Mouse (Mus musculus): ENCODE results near the gene Sae1. TPM values are rescaled to one million over a fixed set of nuclear protein-coding genes. Genes with fewer than 3 reads are reported as not detected.
A peak's percentile ranks its signal among the peaks of the same experiment; 100 is the strongest.

The Sae1 gene
- polyA plus RNA-seq, 1 experiment from 2014 or later: 272 TPM

DNA sequence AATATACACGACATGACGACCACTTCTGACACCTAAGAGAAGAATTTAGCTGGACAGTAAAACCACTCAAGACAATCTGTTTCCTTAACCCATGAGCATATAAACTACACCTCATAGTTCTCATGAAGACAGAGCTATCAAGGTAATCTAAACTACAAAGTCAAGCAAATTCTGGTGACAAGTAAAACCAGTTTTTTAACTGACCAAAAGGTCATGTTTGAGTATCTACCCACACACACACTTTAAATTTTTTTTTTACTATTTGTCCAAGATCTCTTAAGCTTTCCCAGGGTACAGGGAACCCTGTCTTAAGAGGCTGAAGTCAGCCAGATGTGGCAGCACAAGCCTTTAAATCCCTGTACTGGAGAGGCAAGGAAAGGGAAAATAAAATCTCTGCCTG lies 18.8 kb downstream of the Sae1 start:
- Histone ChIP-seq H3K4me1 (ENCODE audit: control insufficient read depth, insufficient read depth, low read depth, low read length) (0 out of 2 replicates have a peak, but pooled peaks cover 2% of the 10 kb centered on the region), H3K36me3 (ENCODE audit: control insufficient read depth, insufficient read depth, low read length) (peaks cover 19% of the 10 kb centered on the region), H3K27me3 (replicated peaks; ENCODE audit: control insufficient read depth, insufficient read depth, low read length) (no peaks in the 10 kb centered on the region), H3K27ac (ENCODE audit: low read depth, low read length) (no peak overlapping the region), H3K9ac (ENCODE audit: low read depth, low read length) (no peak overlapping the region), H3K4me3 (ENCODE audit: low read length) (no peak overlapping the region), H3K4me2 (ENCODE audit: low read length) (no peak overlapping the region), H3K9me3 (ENCODE audit: control insufficient read depth, low read length) (no peaks in the 10 kb centered on the region)
- 95% methylated on average over 2 of the region's 2 CpGs for WGBS
- ATAC-seq: no peak

DNA sequence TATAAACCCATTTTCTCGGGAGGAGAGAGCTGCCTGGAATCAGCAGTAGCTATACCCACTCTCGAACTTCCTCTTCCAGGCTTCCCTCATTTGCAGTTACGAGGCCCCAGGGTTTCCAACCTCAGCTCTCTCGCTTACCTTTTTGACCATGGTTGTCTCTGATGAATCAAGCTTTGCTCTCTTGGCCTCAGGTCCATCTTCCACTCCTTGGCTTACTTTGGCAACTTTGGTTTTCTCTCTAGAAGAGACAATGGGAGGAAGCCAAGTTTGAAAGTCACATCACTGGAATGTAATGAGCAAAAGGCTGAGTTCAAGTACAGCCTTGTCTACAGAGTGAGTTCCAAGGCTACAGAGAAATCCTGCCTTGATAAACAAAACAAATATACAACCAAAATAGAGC lies 20.9 kb downstream of the Sae1 start:
- Histone ChIP-seq H3K36me3 (ENCODE audit: control insufficient read depth, insufficient read depth, low read length) (peaks cover 19% of the 10 kb centered on the region), H3K27me3 (replicated peaks; ENCODE audit: control insufficient read depth, insufficient read depth, low read length) (no peaks in the 10 kb centered on the region), H3K27ac (ENCODE audit: low read depth, low read length) (no peak overlapping the region), H3K9me3 (ENCODE audit: control insufficient read depth, low read length) (no peaks in the 10 kb centered on the region), H3K9ac (ENCODE audit: low read depth, low read length) (no peak overlapping the region), H3K4me1 (ENCODE audit: control insufficient read depth, insufficient read depth, low read depth, low read length) (0 out of 2 replicates have a peak, but pooled peaks cover 2% of the 10 kb centered on the region), H3K4me2 (ENCODE audit: low read length) (no peak overlapping the region), H3K4me3 (ENCODE audit: low read length) (no peak overlapping the region)
- no peak for ATAC-seq
- 70% methylated on average over 4 of the region's 4 CpGs for WGBS

DNA sequence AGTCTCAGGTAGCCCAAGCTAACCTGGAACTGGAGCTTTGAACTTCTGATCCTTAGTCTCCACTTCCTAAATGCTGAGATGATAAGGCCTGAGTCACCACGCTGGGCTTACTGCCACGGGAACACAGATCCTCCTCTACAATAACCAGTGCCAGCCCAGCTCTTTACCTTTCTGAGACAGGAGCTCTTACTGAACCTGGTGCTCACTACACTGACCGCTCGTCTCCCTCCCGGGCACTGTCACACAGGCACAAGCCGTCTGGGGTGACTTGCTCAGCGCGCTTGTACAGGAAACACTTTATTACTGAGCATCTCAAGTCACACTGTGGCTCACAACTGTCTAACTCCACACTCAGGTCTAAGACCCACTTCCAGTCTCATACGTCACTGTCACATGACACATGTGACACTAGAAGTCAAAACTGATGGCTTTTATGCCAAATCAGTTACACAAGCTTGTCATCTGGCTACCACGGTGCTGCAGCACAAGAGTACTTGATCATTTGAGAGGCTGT lies 21.4 kb downstream of the Sae1 start:
- H3K9me3 ChIP-seq (ENCODE audit: control insufficient read depth, low read length): no peaks in the 10 kb centered on the region
- no peak for ATAC-seq
- no peak overlapping the region for H3K9ac ChIP-seq (ENCODE audit: low read depth, low read length)
- no peaks in the 10 kb centered on the region for H3K27me3 ChIP-seq (replicated peaks; ENCODE audit: control insufficient read depth, insufficient read depth, low read length)
- H3K36me3 ChIP-seq (ENCODE audit: control insufficient read depth, insufficient read depth, low read length): peaks cover 19% of the 10 kb centered on the region
- 51% methylated on average over 10 of the region's 10 CpGs for WGBS
- H3K4me2 ChIP-seq (ENCODE audit: low read length): no peak overlapping the region
- H3K4me3 ChIP-seq (ENCODE audit: low read length): no peak overlapping the region
- H3K4me1 ChIP-seq (ENCODE audit: control insufficient read depth, insufficient read depth, low read depth, low read length): 0 out of 2 replicates have a peak, but pooled peaks cover 2% of the 10 kb centered on the region
- no peak overlapping the region for H3K27ac ChIP-seq (ENCODE audit: low read depth, low read length)

DNA sequence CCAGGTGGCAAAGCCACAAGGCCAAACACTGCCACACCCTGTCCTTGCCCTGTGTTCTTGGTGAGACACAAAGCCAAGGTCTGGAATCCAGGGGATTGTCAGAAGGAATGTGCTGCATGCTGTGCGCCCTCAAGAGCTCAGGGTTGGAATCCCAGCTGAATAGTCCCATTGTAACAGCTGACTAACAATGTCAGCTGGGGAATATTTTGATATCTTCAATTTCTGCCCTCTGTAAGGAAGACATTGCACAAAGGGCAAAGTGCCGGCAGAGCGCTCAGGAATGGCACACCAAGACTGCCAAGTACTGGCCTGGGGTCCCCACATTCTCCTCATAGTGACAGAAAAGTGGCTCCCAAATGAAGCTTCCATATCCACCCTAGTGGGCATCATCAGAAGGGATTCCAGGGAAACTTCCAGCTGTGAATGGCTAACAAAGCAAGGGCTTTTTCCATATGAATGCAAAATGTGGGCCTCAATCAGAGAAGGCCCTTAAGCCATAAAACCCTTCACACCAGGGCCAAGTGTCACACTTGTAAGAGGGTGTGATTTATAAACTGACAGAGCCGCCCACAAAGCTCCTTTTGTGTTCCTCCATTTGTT lies 22.6 kb downstream of the Sae1 start:
- 0 out of 2 replicates have a peak overlapping the region, but pooled peaks have one; percentile 34 for H3K27ac ChIP-seq (ENCODE audit: low read depth, low read length)
- H3K4me2 ChIP-seq (ENCODE audit: low read length): no peak overlapping the region
- H3K9me3 ChIP-seq (ENCODE audit: control insufficient read depth, low read length): no peaks in the 10 kb centered on the region
- H3K4me3 ChIP-seq (ENCODE audit: low read length): no peak overlapping the region
- H3K27me3 ChIP-seq (replicated peaks; ENCODE audit: control insufficient read depth, insufficient read depth, low read length): no peaks in the 10 kb centered on the region
- peak; percentile 45; the same call in 1 of the 2 replicates for ATAC-seq
- WGBS: 17% methylated on average over 4 of the region's 4 CpGs
- no peak overlapping the region for H3K9ac ChIP-seq (ENCODE audit: low read depth, low read length)
- H3K4me1 ChIP-seq (ENCODE audit: control insufficient read depth, insufficient read depth, low read depth, low read length): 0 out of 2 replicates have a peak, but pooled peaks cover 2% of the 10 kb centered on the region
- peaks cover 16% of the 10 kb centered on the region for H3K36me3 ChIP-seq (ENCODE audit: control insufficient read depth, insufficient read depth, low read length)

DNA sequence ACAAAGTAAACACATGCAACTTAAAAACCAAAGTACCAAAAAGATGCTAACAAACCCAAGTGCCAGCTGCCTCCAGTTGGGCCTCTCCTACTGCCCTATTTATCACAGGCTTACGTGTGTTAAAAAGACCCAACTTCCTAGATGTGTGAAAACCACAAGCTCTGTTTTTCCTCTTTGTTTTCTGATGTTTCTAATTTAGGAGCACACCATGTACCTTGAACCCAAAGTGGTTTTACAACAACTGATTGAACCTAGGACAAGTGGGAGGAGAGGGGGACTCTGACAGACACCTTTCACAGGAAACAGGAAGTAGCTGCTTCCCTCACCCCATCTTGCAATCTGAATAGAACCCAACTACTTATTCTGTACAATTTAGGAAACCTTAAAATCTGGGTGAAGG lies 23.3 kb downstream of the Sae1 start:
- no peaks in the 10 kb centered on the region for H3K9me3 ChIP-seq (ENCODE audit: control insufficient read depth, low read length)
- H3K9ac ChIP-seq (ENCODE audit: low read depth, low read length): no peak overlapping the region
- no peak overlapping the region for H3K4me3 ChIP-seq (ENCODE audit: low read length)
- H3K27me3 ChIP-seq (replicated peaks; ENCODE audit: control insufficient read depth, insufficient read depth, low read length): no peaks in the 10 kb centered on the region
- WGBS: 81% methylated on average over 1 of the region's 1 CpGs
- H3K36me3 ChIP-seq (ENCODE audit: control insufficient read depth, insufficient read depth, low read length): peaks cover 16% of the 10 kb centered on the region
- no peak overlapping the region for H3K4me2 ChIP-seq (ENCODE audit: low read length)
- H3K4me1 ChIP-seq (ENCODE audit: control insufficient read depth, insufficient read depth, low read depth, low read length): 0 out of 2 replicates have a peak, but pooled peaks cover 2% of the 10 kb centered on the region
- ATAC-seq: no peak
- no peak overlapping the region for H3K27ac ChIP-seq (ENCODE audit: low read depth, low read length)

DNA sequence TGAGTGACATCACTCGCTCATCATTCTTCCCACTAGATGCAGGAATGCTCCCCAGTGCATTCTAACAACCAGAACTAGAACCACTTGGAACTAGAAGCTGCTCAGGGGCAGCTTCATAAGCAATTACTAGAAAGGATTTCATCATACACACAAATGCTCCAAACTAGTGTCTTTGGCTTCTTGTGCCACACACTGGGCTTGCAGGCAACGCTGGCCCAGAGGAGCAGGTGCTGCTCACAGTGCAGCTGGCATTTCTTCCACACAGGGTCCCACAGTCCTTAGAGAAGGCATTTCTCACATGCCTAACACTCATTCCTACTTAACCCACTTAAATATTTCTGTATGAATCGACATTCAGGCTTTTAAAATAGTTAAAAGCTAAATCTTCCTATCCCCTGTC lies 30.0 kb downstream of the Sae1 start:
- H3K4me1 ChIP-seq (ENCODE audit: control insufficient read depth, insufficient read depth, low read depth, low read length): no peaks in the 10 kb centered on the region
- H3K27ac ChIP-seq (ENCODE audit: low read depth, low read length): no peak overlapping the region
- no peak overlapping the region for H3K4me3 ChIP-seq (ENCODE audit: low read length)
- no peak for ATAC-seq
- H3K36me3 ChIP-seq (ENCODE audit: control insufficient read depth, insufficient read depth, low read length): peaks cover 19% of the 10 kb centered on the region
- no peak overlapping the region for H3K9ac ChIP-seq (ENCODE audit: low read depth, low read length)
- H3K27me3 ChIP-seq (replicated peaks; ENCODE audit: control insufficient read depth, insufficient read depth, low read length): no peaks in the 10 kb centered on the region
- WGBS: 85% methylated on average over 3 of the region's 3 CpGs
- H3K4me2 ChIP-seq (ENCODE audit: low read length): no peak overlapping the region
- H3K9me3 ChIP-seq (ENCODE audit: control insufficient read depth, low read length): no peaks in the 10 kb centered on the region

DNA sequence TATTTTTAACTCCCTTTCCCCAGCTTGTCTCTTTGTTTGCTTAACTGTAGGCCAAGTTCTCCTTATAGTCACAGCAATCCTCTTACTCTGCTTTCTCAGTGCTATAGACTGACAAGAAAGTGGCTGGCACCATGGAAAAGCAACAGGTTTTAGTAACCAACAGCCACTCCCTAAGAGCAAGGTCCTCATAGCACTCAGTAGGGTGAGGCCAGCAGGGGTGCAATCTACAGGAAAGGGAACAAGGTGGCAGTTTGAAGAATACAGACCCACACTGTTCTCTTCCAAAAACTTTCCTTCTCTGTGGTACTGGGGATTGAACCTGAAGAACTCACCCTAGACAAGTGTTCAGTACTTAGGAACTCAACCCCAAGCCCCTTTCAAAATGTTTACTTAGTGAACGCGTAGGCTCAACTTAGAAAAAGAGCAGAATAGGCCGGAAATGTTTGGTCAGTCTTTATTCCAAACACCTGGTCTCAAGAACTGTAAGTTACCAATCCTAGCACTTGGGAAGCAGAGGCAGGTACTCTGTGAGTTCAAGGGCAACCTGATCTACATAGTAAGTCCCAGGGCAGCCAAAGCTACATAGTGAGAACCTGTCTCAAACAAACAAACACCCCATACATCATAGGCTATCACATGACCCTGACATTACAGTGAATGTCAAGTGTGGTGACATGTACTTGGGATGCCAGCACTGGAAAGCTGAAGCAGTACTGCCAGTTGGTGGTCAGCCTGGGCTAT lies 31.6 kb downstream of the Sae1 start:
- no peaks in the 10 kb centered on the region for H3K27me3 ChIP-seq (replicated peaks; ENCODE audit: control insufficient read depth, insufficient read depth, low read length)
- no peak overlapping the region for H3K4me2 ChIP-seq (ENCODE audit: low read length)
- WGBS: 97% methylated on average over 3 of the region's 3 CpGs
- no peaks in the 10 kb centered on the region for H3K4me1 ChIP-seq (ENCODE audit: control insufficient read depth, insufficient read depth, low read depth, low read length)
- no peak overlapping the region for H3K27ac ChIP-seq (ENCODE audit: low read depth, low read length)
- ATAC-seq: no peak
- H3K9ac ChIP-seq (ENCODE audit: low read depth, low read length): no peak overlapping the region
- H3K9me3 ChIP-seq (ENCODE audit: control insufficient read depth, low read length): no peaks in the 10 kb centered on the region
- no peak overlapping the region for H3K4me3 ChIP-seq (ENCODE audit: low read length)
- H3K36me3 ChIP-seq (ENCODE audit: control insufficient read depth, insufficient read depth, low read length): peaks cover 26% of the 10 kb centered on the region

DNA sequence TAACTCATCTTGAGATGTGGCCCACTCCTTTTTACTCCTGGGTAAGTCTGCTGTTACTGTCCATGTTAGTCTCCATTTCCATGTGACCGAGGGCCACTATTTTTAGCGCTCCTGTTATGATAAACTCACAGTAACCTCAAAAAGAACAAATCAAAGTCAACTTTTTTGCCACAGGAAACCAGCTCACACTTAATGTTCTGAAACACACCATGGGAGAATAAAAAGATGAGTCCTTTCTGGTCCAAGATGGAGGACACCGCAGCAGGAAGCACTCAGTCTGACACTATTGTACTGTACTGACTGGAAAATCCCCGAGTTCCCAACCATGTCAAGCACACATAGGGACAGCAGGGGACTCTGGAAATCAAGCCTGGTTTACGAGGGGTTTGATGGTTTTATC lies 37.6 kb downstream of the Sae1 start:
- Histone ChIP-seq H3K4me3 (ENCODE audit: low read length) (no peak overlapping the region), H3K4me2 (ENCODE audit: low read length) (no peak overlapping the region), H3K27ac (ENCODE audit: low read depth, low read length) (no peak overlapping the region), H3K36me3 (ENCODE audit: control insufficient read depth, insufficient read depth, low read length) (peaks cover 18% of the 10 kb centered on the region), H3K9me3 (ENCODE audit: control insufficient read depth, low read length) (no peaks in the 10 kb centered on the region), H3K9ac (ENCODE audit: low read depth, low read length) (no peak overlapping the region), H3K4me1 (ENCODE audit: control insufficient read depth, insufficient read depth, low read depth, low read length) (no peaks in the 10 kb centered on the region), H3K27me3 (replicated peaks; ENCODE audit: control insufficient read depth, insufficient read depth, low read length) (no peaks in the 10 kb centered on the region)
- ATAC-seq: no peak
- WGBS: 85% methylated on average over 5 of the region's 5 CpGs

DNA sequence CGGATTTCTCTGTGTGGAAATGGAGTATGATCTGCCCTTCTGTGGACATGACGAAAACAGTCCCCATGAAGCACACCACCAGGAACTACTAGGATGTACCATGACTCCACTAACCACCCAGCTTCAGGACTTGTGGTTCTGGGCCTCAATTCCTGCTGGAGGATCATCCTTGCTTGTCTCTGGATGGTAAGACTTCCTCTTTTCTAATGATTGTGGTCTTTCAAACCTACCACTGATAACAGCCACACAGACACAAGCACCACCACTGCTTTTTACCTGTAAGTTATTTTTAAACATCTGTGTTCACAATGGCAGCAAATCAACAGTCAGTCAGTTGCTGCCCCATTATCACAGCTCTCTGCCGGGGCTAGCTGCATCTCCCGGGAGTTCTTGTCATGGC lies 42.3 kb downstream of the Sae1 start:
- 69% methylated on average over 4 of the region's 4 CpGs for WGBS
- Histone ChIP-seq H3K36me3 (ENCODE audit: control insufficient read depth, insufficient read depth, low read length) (peaks cover 6% of the 10 kb centered on the region), H3K4me1 (ENCODE audit: control insufficient read depth, insufficient read depth, low read depth, low read length) (no peaks in the 10 kb centered on the region), H3K27ac (ENCODE audit: low read depth, low read length) (no peak overlapping the region), H3K27me3 (replicated peaks; ENCODE audit: control insufficient read depth, insufficient read depth, low read length) (no peaks in the 10 kb centered on the region), H3K4me3 (ENCODE audit: low read length) (no peak overlapping the region), H3K9ac (ENCODE audit: low read depth, low read length) (no peak overlapping the region), H3K9me3 (ENCODE audit: control insufficient read depth, low read length) (no peaks in the 10 kb centered on the region), H3K4me2 (ENCODE audit: low read length) (no peak overlapping the region)
- ATAC-seq: no peak

All from hindbrain, embryonic 16.5 days (tissue).